Mouse (Mus musculus): Measurements from ENCODE around the gene Ttc7b. TPM values are rescaled to one million over a fixed set of nuclear protein-coding genes. Genes with fewer than 3 reads are reported as not detected.

Gene Ttc7b
- total RNA-seq, 2 experiments from 2014 or later: 13.3 to 24.3 TPM

DNA sequence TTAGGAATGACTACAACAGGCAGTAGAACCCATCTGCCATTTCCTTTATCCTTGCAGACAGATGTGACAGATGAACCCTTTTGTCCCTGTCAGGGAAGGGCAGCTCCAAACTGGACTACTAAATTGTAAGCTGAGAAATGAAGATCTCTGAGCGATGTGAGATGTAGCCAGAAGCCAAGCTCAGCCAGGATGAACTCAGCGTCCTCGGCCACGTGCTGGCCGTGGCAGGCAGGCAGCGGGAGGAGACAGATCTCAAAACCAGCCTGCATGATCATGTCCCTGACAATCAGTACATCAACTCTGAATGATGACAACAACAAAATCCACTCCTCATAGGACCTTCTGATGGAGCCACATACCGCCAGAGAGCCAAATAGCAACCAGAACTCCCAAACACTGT is 62.9 kb downstream of the Ttc7b start:
- ATAC-seq (replicated peaks; ENCODE audit: poor library complexity): no peak

DNA sequence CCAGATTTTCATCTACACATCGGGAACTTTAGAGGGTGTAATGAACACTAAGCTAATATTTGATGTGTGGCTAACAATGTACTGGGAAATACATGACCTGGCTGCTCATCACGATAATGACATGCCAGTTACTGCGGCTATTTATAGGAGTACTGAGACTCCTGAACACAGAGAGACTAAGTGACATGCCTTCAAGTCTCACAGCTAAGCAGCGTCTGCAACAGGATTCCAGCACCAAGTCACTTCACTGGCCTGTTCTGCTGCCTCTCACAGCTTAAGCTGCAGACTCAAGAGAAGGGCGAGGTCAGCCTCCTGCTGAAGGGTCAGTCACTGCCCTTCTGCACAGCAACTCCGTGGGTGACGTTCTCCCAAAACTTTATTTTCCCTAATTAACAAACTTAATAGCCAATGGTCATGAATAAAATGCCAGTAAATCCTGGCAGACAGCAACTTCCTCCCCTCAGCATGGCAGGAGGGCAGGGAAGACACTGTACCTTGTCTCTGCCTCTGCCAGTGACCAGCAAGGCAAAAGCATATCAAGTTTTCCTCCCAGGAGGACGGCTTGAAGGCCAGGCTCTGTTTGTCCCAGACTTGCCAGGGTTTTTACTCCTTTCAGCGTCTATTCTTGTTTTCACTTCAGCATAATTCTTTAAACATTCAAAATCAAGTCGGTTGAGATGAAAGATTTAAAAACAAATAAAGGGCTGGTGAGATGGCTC is 64.2 kb downstream of the Ttc7b start:
- ATAC-seq (replicated peaks; ENCODE audit: poor library complexity): no peak

DNA sequence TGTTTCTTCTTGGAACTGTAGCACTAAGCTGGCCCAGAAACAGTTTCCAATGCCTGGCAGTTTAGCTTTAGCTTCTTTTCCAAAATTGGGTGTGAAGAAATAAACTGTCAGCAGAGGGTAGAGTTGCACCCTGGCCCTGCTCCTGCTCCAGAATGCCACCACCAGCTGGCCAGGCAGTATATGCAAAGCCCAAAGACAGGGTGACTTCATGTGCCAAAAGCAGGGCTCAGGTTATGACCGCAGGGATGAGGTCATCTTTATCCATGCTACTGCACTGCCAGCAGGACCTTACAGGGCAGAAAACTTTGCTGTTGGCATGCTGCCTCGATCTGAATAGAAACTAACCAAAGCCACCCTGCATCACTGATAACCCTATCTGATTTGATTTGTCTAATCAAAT is 65.2 kb downstream of the Ttc7b start:
- ATAC-seq (replicated peaks; ENCODE audit: poor library complexity): no peak

DNA sequence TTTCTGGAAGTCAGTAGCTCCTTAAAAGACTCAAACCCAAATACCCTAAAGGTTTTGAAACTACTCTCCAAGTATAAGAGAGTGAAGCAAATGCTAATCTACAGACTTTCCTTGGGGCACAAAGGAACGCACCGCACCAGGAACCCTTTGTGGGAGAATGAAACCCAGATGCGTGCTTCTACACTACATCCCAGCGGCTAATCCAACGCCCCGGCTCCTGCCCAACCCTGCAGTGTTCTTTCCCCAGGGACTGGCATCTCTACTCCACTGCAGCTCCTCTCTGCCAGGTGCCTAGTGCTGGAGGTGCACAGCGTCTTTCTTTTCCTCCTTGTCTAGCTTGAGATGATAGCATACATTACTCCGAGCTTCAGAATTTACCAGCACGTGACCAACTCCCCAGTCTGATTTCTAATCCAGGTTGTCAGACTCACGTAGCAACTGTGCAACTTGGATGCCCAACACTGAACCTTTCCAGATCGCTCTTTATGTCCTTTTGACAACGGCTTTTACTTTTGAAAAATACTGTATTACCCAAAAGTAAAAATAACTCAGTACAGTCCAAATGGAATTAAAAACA is 72.8 kb downstream of the Ttc7b start:
- ATAC-seq (replicated peaks; ENCODE audit: poor library complexity): no peak

DNA sequence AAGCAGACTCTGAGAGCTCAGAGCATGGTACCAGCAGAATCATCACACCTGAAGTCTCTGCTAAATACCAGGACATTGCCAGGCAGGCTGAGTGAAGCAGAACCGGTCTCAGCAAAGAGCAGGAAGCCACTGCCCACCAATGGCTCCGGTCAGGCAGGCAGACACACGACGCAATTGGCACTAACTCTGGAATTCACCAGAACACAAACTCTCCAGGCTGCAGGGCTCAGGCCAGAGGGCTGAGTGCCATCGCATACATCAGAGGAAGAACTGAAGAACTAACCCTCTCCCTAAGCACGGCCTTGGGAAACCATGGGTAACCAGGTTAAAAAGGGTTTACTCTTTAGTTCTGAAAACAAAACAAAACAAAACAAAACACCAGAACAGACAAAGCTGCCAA is 73.5 kb downstream of the Ttc7b start:
- ATAC-seq (replicated peaks; ENCODE audit: poor library complexity): no peak

DNA sequence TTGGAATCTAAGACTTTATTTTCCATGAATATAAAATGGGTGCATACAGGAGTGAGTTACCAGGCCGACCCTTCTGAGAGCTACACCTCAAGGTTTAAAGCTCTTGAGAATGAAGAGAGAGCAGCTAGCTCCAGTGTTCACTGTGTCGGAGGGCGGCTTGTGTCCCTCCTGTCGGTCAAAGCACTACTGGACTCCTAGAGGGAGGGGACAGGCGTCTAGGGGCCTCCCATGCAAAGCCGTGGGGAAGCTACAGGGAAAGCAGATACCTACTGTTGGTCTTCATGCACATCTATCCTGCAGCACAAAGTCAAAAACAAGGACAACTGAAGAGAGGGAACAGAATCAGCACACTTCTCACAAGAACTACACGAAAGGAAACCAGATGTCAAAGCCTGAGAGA is 74.9 kb downstream of the Ttc7b start:
- ATAC-seq (replicated peaks; ENCODE audit: poor library complexity): no peak

DNA sequence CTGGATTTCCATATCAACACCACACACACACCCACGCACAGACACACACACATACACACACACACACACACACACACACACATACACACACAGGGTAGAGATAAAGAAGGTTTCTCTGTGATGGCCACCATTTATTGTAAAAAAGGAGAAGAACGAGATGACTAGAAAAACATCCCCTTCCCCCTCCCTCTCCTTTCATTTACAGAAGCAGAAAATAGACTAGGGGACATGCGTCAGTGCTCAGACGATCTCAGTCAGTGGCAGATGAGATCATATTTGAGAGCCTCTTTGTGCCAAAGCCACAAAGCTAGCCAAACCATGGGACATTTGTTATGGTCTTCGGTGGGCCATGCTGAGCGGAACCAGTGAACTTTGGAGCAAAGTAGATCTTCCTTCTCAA is 75.4 kb downstream of the Ttc7b start:
- ATAC-seq (replicated peaks; ENCODE audit: poor library complexity): no peak

DNA sequence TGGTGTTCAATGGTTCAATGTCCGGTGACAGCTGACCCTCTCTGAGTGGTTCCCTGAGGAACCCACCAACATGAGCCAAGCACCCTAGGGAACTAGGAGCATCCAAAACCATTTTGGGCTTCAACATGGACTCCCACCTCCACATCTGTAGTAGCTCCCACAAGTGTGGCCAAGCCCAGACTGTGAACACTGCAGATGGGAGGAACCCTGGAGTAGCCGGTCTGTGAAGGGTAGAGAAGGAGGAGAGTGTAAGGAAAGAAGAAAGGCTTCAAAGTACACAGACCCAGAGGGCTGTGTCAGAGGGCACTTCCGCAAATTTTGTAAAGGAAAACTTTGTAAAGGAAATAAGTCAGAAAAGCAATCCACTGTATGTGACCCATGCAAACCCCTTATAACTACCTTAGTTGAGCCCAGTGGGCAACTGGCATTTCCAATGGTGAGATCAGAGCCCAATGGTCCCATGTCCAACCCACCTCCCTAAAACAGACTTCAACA is 75.9 kb downstream of the Ttc7b start:
- ATAC-seq (replicated peaks; ENCODE audit: poor library complexity): no peak

DNA sequence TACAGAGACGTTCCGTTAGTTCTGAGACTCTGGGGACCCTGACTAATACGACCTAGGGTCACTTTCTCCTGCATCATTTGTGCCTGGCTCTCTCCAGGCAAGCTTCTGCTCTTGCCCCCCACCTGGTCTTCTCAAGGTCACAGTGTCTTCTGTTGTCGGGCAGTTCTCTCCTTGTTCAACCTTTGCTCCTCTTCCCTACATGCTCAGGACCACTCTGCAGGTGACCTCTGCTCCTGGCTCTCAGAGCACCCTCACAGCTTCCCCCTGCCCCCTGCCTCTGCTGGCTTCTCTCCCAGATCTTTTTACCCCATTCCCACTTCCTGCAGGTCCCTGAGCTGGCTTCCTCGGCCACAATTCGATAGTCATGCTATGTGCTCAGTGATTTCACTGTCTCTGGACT is 77.2 kb downstream of the Ttc7b start:
- no peak for ATAC-seq (replicated peaks; ENCODE audit: poor library complexity)

DNA sequence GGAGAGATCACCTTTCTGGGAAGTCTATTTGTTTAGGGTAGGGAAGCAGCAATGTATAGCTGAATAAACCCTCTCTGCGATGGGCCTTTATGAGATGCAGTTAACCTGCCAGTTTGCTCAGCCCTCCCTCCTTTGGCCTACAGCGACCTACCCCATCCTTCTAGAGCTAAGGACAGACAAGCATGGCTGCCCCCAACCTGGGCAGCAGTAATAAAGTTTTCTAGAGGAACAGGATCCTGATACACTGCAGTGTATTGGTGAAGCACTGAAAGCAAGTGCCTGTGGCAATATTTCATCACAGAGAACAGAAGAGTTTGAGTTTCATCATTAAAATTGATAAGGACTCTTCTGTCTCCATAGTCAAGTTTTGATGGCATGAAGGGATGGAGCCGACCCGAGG is 79.0 kb downstream of the Ttc7b start:
- no peak for ATAC-seq (replicated peaks; ENCODE audit: poor library complexity)

DNA sequence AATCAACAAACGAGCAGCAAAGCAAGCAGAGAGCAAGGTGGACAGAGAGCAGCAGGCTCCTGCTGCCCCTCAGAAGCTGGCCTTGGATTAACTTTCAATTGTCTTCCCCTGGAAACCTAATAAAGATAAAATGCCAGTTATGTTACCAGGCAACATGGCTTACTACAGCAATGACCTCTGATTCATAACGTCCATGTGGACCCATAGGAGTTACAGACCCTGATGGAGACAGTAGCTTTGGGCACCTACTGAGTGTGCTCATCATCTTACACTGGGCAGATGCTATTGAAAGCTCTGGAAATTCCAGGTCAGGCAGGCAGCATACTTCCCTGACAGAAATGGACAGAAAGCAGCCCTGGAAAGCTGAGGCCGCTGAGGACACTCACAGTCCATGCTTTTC is 80.7 kb downstream of the Ttc7b start:
- ATAC-seq (replicated peaks; ENCODE audit: poor library complexity): no peak

DNA sequence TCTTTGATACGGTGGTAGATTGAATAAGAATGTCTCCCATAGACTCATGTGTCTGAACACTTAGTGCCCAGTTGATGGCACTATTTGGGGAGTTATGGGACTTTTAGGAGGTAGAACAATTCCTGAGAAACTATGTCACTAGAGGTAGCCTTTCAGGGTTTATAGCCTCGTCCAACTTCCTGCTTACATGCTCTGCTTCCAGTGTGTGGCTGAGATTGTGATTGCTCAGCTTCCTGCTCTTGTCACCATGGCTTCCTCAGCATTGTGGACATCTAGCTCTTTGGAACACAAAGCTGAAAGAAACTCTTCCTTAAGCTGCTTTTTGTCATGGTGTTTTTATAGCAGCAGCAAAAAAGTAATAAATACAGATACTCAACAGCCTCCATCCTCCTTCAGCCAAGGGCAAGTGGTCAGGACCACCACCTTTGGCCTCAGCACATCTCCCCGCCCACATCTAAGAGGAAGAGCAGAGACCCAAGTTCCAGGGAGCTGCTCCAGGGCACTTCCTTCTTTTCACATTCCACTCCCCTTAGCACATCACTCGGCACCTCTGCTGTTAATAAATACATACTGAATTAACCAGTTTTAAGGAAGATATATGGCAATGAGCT is 81.4 kb downstream of the Ttc7b start:
- ATAC-seq (replicated peaks; ENCODE audit: poor library complexity): no peak

DNA sequence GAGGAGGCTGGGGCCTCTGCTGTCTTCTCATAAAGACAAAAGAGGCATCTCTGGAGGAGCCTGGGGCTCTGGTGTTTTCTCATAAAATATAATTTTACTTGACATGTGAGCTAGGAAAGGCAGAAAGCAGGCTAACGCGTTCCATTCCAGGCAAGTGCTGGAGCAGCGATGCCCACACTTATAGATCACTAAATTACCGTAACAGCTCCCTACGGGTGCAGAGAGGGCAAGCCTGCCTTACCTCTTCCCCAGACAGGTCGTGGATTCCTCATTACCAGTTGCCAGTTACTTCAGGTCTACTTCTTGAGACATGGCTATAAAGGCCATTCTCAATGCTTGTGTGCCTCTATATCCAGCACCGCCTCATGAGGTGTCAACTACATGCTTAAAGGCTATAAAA is 82.1 kb downstream of the Ttc7b start:
- ATAC-seq (replicated peaks; ENCODE audit: poor library complexity): no peak

DNA sequence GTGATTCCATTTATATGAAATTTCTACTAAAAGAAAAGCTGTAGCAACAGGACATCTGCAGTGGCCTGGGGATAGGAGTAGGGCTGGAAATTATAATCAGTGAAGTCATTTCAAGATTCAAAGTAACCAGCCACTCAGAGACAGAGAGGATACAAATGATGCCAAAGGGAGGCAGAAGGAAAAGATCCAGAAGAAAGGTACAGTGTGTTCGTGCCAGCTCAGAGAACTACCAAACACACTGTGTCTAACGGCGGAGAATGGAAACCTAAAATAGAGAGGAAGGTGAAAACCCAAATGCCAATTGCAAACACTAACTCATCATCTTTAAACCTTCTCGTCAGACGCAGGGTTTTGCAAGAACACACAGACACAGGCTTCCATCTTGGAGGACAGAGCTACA is 82.8 kb downstream of the Ttc7b start:
- ATAC-seq (replicated peaks; ENCODE audit: poor library complexity): no peak

DNA sequence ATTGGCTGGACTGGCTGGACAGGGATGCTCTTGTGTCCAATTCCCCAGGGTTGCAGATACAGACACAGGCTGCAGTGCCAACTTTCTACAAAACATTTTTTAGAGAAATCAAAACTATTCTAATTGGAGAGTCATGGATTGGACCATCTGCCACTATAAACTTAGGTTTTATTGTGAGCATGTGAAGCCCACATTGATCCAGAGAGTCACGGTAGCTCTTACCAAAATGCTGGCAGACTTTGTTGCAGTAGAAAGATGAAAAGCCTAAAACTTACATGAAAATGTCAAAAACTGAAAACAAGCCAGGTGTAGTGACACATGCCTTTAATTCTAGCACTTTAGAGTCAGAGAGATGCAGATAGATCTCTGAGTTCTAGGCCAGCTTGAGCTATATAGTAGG is 84.9 kb downstream of the Ttc7b start:
- ATAC-seq (replicated peaks; ENCODE audit: poor library complexity): no peak

DNA sequence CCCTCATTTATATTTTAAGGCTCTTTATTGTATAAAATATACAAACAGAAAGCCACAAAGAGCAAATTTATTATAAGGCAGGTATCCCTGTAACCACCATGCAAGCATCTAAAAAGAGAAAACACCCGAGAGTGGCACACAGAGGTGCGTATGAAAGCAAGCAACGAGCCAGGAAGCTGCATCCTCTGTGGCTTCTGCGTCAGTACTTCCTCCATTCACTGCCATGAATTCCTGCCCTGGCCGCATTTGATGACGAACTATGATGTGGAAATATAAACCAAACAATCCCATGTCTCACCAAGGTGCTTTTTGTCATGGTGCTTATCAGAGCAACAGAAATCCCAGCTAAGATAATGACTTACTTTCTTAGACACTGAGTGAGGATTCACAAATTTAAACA is 88.8 kb downstream of the Ttc7b start:
- ATAC-seq (replicated peaks; ENCODE audit: poor library complexity): peak; percentile 85

DNA sequence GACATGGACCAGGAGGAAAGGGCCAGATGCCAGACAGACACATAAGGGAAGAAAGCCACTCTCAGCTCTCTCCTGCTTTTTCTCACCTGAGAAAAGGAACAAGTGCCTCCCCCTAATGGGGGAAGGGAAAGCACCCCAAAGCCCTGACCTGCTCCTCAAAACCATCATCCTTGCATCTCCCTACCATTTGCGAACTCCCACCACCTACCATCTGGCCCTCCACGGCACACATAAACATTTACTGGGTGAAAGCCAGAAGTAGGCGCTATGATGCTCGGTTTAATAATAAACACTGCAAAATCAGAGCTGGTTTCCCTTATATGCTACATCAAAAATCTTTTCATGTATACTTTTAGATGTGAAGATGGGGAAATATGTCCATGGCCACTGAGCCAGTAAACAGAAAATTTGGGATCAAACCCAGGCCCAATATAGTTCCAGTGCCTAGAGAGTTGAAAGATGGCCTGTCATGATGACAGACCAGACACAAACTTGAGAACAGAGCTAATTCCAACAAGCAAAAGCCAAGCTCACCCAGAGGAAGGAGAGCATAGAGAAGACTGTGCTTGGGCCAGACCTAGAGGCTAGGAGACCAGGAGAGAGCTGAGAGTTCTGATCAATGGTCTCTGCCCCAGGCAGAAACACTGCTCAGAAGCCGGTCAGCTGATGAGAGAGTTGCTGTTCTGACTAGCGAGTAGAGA is 91.1 kb downstream of the Ttc7b start:
- no peak for ATAC-seq (replicated peaks; ENCODE audit: poor library complexity)

DNA sequence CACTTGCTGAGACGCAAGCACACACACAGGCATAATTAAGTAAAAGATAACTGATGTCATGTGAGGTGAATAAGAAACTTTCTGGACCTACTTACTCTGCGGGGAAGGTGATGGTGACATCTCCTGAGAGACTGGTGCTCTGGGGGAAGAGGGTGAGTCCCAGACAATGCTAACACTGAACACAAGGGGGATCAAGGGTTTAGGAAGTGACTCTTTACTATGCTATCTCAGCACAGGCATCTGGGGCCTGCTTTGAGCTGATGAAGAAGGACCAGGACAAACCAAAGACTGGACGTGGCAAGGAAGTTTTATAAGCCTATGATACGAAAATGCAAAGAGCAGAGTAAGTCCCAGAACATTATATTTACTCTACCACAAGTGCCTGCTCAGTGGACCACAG is 92.4 kb downstream of the Ttc7b start:
- ATAC-seq (replicated peaks; ENCODE audit: poor library complexity): 0 out of 2 replicates have a peak, but pooled peaks have one; percentile 55

DNA sequence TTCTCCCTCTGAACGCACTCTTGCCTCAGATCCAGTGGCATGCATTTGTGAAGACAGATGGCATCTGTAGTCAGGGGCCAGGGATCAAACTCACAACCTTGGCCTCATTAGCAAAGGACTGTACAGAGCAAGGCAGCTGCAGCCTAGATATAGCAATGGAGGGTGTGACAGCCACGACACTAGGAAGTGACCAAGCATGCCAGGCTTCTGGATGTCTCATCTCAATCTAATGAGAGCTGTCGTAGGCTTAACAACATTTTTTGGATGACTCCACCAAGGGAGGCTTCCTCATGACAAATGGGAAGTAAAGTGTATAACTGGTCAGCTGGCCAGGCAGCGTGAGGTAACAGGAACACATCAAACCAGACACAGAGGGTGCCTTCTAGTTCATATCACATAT is 94.4 kb downstream of the Ttc7b start:
- ATAC-seq (replicated peaks; ENCODE audit: poor library complexity): no peak

DNA sequence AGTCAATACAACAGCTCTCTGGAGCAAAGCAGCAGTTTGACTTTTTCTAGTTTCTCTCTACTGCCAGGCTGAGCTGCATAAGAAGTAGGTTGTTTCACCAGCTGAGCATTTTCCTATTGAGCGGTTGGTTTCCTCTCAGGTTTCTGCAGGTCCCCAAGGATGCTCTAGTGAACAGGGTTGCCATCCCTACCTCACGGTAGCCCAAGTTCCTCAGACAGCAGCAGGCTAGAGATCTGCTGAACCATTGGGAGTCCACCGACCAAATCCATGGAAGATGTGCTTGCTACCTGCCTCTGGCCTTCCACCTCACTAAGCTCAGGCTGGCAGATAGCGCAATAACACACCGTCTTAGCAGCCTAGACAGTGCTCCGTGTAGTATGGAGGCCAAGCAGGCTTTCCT is 95.6 kb downstream of the Ttc7b start:
- ATAC-seq (replicated peaks; ENCODE audit: poor library complexity): no peak

DNA sequence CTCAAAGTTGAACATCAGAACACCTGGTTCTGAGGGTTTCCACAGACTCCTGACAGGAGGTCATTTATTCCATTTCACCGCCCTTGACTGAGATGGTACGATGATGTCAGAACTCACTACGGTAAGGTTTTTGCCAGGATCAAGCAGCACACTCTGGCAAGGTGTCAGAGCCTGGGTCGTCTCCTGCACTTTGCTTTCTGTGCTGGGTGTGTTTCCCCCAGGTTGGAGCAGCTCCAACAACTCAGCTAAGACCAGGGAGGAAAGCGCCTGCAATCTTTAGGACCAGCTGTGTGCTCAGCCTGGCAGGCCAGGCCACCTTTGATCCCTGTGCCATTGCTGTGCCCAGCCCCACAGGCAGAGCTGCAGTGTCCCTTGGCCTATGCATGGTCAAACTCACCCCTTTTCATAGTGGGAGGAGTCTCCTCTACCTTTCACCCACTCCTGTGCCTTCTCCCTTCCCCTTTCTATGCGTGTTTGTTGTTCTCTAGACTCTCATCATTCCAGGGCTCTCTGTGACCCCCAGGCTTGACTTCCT is 98.3 kb downstream of the Ttc7b start:
- peak; percentile 51 for ATAC-seq (replicated peaks; ENCODE audit: poor library complexity)

DNA sequence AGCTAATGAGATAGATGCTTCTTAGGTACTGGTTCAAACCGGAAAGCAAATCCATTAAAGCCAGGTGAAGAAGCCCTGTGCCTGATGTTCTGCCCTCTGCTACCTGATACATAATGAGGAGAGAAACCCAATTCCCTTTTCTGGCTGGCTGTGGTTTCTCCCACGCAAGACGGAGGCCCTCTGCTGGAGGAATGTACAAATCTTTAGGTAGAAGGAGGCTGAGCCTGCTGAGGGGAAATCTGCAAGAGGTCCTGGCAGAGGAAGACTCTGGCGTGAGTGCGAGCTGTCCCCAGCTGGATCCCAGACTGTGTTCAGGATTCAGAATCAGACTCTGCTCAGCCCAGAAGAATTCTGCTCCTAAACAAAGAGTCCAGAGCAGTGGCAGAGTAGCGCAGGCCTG is 99.1 kb downstream of the Ttc7b start:
- peak; percentile 79 for ATAC-seq (replicated peaks; ENCODE audit: poor library complexity)

Data from megakaryocyte progenitor cell, adult 5-6 weeks (primary cell).